Mouse (Mus musculus) liver, embryonic 16.5 days (tissue): Measurements from ENCODE around the gene Lcor. TPM values are rescaled to one million over a fixed set of nuclear protein-coding genes. Genes with fewer than 3 reads are reported as not detected.

ENCODE experiments used
- ATAC-seq: fragments of 200-750 bp; cut with Nextera tagmentation; 2 replicates; pipeline ENCODE4 v1.8.0; 2017; ENCODE audit warnings: low read depth, mild to moderate bottlenecking, moderate number of reproducible peaks, moderate library complexity
- H3K27ac ChIP-seq: fragments of 300-500 bp; sonication (generic); 2 replicates; pipeline ENCODE4 v1.5.1; 2014; ENCODE audit warnings: mild to moderate bottlenecking, low read length
- H3K27me3 ChIP-seq: fragments of 300-500 bp; sonication (generic); 2 replicates; pipeline ENCODE4 v1.6.1; 2014; ENCODE audit warnings: low read depth, low read length, mixed read lengths; ENCODE audit not compliant: control insufficient read depth, insufficient read depth
- H3K36me3 ChIP-seq: fragments of 300-500 bp; sonication (generic); 2 replicates; pipeline ENCODE4 v1.6.1; 2014; ENCODE audit warnings: mild to moderate bottlenecking; ENCODE audit not compliant: control insufficient read depth, insufficient read depth
- H3K4me1 ChIP-seq: fragments of 300-500 bp; sonication (generic); 2 replicates; pipeline ENCODE4 v1.6.1; 2014; ENCODE audit warnings: low read depth, low read length, mixed read lengths; ENCODE audit not compliant: control insufficient read depth
- H3K4me2 ChIP-seq: fragments of 300-500 bp; sonication (generic); 2 replicates; pipeline ENCODE4 v1.6.1; 2014; ENCODE audit warnings: low read depth, low read length, mixed read lengths
- H3K4me3 ChIP-seq: fragments of 300-500 bp; sonication (generic); 2 replicates; pipeline ENCODE4 v1.5.1; 2014; ENCODE audit warnings: low read depth, mild to moderate bottlenecking, low read length
- H3K9ac ChIP-seq: fragments of 300-500 bp; sonication (generic); 2 replicates; pipeline ENCODE4 v1.6.1; 2014; ENCODE audit warnings: low read depth, low read length
- H3K9me3 ChIP-seq: fragments of 300-500 bp; sonication (generic); replicated peaks from 2 replicates; pipeline ENCODE4 v1.6.1; 2016; ENCODE audit warnings: low read length; ENCODE audit not compliant: control insufficient read depth
- WGBS: fragments of 180-500 bp; shearing (Covaris S2); extraction: QIAGEN DNeasy Blood & Tissue Kit; methylation state at CpG from one replicate; pipeline ENCODE4 v1.1.7; 2014; ENCODE audit not compliant: insufficient replicate concordance; 5-methylcytosine and 5-hydroxymethylcytosine counted together
- polyA plus RNA-seq: library from polyadenylated mRNA; unstranded; fragments of >200 nt; fragmentation: Nextera tagmentation; extraction: Ambion mirVana; gene quantifications from 2 replicates; pipeline ENCODE4 v1.2.1, GENCODE M21; 2015

Lcor gene
- polyA plus RNA-seq, 1 experiment from 2014 or later, result 6.9 TPM

GRCm38 (mm10) chr19:41589026-41589425 lies 106.6 kb downstream of the Lcor start:
- WGBS, result 68% methylated on average over 7 of the region's 7 CpGs
- Histone ChIP-seq H3K9me3 (no peaks in the 10 kb centered on the region), H3K4me1 (no peaks in the 10 kb centered on the region), H3K27me3 (no peaks in the 10 kb centered on the region), H3K4me2 (no peak overlapping the region), H3K9ac (no peak overlapping the region), H3K4me3 (no peak overlapping the region), H3K36me3 (0 out of 2 replicates have a peak, but pooled peaks cover under 1% of the 10 kb centered on the region), H3K27ac (no peak overlapping the region)
- ATAC-seq, result no peak

- 77% methylated on average over 8 of the region's 8 CpGs for WGBS
- no peaks in the 10 kb centered on the region for H3K9me3 ChIP-seq
- H3K4me3 ChIP-seq, result no peak overlapping the region
- ATAC-seq, result no peak
- H3K4me1 ChIP-seq, result no peaks in the 10 kb centered on the region
- no peaks in the 10 kb centered on the region for H3K27me3 ChIP-seq
- no peak overlapping the region for H3K4me2 ChIP-seq
- no peak overlapping the region for H3K27ac ChIP-seq
- no peak overlapping the region for H3K9ac ChIP-seq
- no peaks in the 10 kb centered on the region for H3K36me3 ChIP-seq
Observed at GRCm38 (mm10) chr19:41589681-41590080, 107.2 kb downstream of the Lcor start.

- no peak overlapping the region for H3K27ac ChIP-seq
- no peak overlapping the region for H3K4me2 ChIP-seq
- ATAC-seq, result no peak
- no peaks in the 10 kb centered on the region for H3K4me1 ChIP-seq
- no peaks in the 10 kb centered on the region for H3K36me3 ChIP-seq
- no peak overlapping the region for H3K4me3 ChIP-seq
- H3K9ac ChIP-seq, result no peak overlapping the region
- WGBS, result 77% methylated on average over 12 of the region's 12 CpGs
- H3K27me3 ChIP-seq, result no peaks in the 10 kb centered on the region
- H3K9me3 ChIP-seq, result no peaks in the 10 kb centered on the region
Observed at GRCm38 (mm10) chr19:41591808-41592207, 109.4 kb downstream of the Lcor start.

GRCm38 (mm10) chr19:41597170-41597894 lies 114.9 kb downstream of the Lcor start:
- peak; percentile 81 for ATAC-seq
- Histone ChIP-seq H3K9me3 (no peaks in the 10 kb centered on the region), H3K36me3 (no peaks in the 10 kb centered on the region), H3K27ac (0 out of 2 replicates have a peak overlapping the region, but pooled peaks have one; percentile 6), H3K27me3 (no peaks in the 10 kb centered on the region), H3K4me3 (no peak overlapping the region), H3K9ac (no peak overlapping the region), H3K4me1 (no peaks in the 10 kb centered on the region; the same call in 1 of the 2 replicates), H3K4me2 (no peak overlapping the region)
- 50% methylated on average over 6 of the region's 6 CpGs for WGBS

- no peaks in the 10 kb centered on the region for H3K36me3 ChIP-seq
- no peaks in the 10 kb centered on the region; the same call in 1 of the 2 replicates for H3K4me1 ChIP-seq
- H3K9ac ChIP-seq, result no peak overlapping the region
- no peaks in the 10 kb centered on the region for H3K27me3 ChIP-seq
- 55% methylated on average over 11 of the region's 11 CpGs for WGBS
- no peaks in the 10 kb centered on the region for H3K9me3 ChIP-seq
- no peak overlapping the region for H3K4me3 ChIP-seq
- no peak overlapping the region for H3K27ac ChIP-seq
- no peak overlapping the region for H3K4me2 ChIP-seq
- ATAC-seq, result no peak
Observed at GRCm38 (mm10) chr19:41600647-41601046, 118.2 kb downstream of the Lcor start.

- ATAC-seq, result peak; percentile 37; the same call in 1 of the 2 replicates
- 65% methylated on average over 10 of the region's 10 CpGs for WGBS
- no peak overlapping the region for H3K9ac ChIP-seq
Observed at GRCm38 (mm10) chr19:41606208-41606987, 124.0 kb downstream of the Lcor start.

GRCm38 (mm10) chr19:41611683-41612082 lies 129.2 kb downstream of the Lcor start:
- Histone ChIP-seq H3K9ac (no peak overlapping the region), H3K27ac (no peak overlapping the region), H3K9me3 (no peaks in the 10 kb centered on the region), H3K27me3 (no peaks in the 10 kb centered on the region), H3K4me1 (no peaks in the 10 kb centered on the region), H3K4me3 (no peak overlapping the region), H3K4me2 (no peak overlapping the region), H3K36me3 (no peaks in the 10 kb centered on the region)
- ATAC-seq, result no peak
- WGBS, result 51% methylated on average over 6 of the region's 6 CpGs

More at GRCm38 (mm10) chr19:41606208-41606987, 124.0 kb downstream of the Lcor start:
- Histone ChIP-seq H3K9me3 (no peaks in the 10 kb centered on the region), H3K36me3 (no peaks in the 10 kb centered on the region), H3K4me2 (no peak overlapping the region), H3K27me3 (no peaks in the 10 kb centered on the region), H3K4me3 (no peak overlapping the region), H3K4me1 (no peaks in the 10 kb centered on the region), H3K27ac (no peak overlapping the region)
